Mouse (Mus musculus) adrenal gland, postnatal 10 days (tissue): ENCODE data around the gene Bsph2. TPM values are rescaled to one million over a fixed set of nuclear protein-coding genes. Genes with fewer than 3 reads are reported as not detected.

Experiments used
- DNase-seq: peaks from one replicate; pipeline ENCODE4 v3.0.0; 2021; ENCODE audit warnings: mixed read lengths
- long read RNA-seq, 2 experiments: library from polyadenylated mRNA; stranded (forward); transcript quantifications; one replicate each; pipeline ENCODE4 v2.0.0; 2021
- total RNA-seq, 2 experiments: library from RNA; stranded (reverse); gene quantifications; 2 replicates each; pipeline ENCODE4 v1.2.3; 2021

Gene Bsph2
- not detected for total RNA-seq
- long read RNA-seq, experiment 1 = 0 reads
- long read RNA-seq, experiment 2 = 0 reads

- no peak for DNase-seq
Observed at GRCm38 (mm10) chr7:13570967-13571366, at the start of gene Bsph2. Gene Bsph2, minus strand, starts transcription at chr7:13571067.

DNA sequence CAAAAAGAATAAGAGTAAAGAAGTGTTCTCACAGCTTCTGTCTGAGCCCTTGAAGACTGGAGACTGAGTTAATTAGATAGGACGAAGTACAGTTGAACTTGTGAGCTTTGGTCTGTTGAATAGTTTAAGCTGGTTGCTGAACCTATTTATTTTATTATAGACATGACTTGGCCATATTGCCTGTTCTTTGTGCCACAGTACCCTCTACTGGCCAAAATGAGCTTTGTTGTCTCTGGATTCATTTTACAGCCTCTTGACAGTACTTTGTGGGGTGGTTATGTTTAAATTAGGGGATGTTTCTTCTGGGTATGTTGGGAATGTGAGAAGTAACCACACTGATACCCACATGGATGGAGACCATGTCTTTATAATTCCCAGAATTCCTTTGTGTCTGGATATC, 59.3 kb downstream of the Bsph2 start:
- peak; percentile 41 for DNase-seq

Other genes starting within 250 kb of the Bsph2 start
- gene Pla2g4c, start 246.4 kb downstream of the Bsph2 start, total RNA-seq = under 1 TPM; 0.21 to 0.58 TPM
- gene Cabp5, start 172.9 kb downstream of the Bsph2 start, total RNA-seq = not detected
- not detected for gene Bsph1, start 120.2 kb downstream of the Bsph2 start, total RNA-seq
- gene Sult2a5, start 52.9 kb upstream of the Bsph2 start, total RNA-seq = 10 to 100 TPM in 1 of 2 experiments, 1 to 10 TPM in 1; 9.1 to 16.8 TPM
- gene Sult2a2, start 162.4 kb upstream of the Bsph2 start, total RNA-seq = 10 to 100 TPM; 17.0 to 40.7 TPM